Mouse (Mus musculus): Measurements from ENCODE around the gene Fam169b.

GRCm38 (mm10) chr7:68318006-68318788 lies 44.6 kb downstream of the Fam169b start:
- no peak for TF ChIP-seq CTCF (IDR thresholded peaks at IDR 0.05; ENCODE audit: insufficient read depth, low read depth, low read length)
- TF ChIP-seq POLR2A (IDR thresholded peaks at IDR 0.05; ENCODE audit: insufficient read depth, low read depth, low read length): no peak

Data from olfactory bulb, adult 2 months (tissue).